Mouse (Mus musculus) C2C12 (cell line): ENCODE measurements around the gene Rpl26. TPM values are rescaled to one million over a fixed set of nuclear protein-coding genes. Genes with fewer than 3 reads are reported as not detected.

ENCODE experiments used
- H3K27me3 ChIP-seq: one replicate; pipeline ENCODE4 v1.6.1; 2011; ENCODE audit not compliant: control insufficient read depth, insufficient read depth, insufficient read length
- H3K36me3 ChIP-seq: one replicate; pipeline ENCODE4 v1.6.1; 2011; ENCODE audit not compliant: control insufficient read depth, insufficient read depth
- H3K4me3 ChIP-seq: one replicate; pipeline ENCODE4 v1.5.1; 2011; ENCODE audit warnings: mild to moderate bottlenecking, control low read depth; ENCODE audit not compliant: poor library complexity, insufficient read depth, severe bottlenecking
- H3K79me2 ChIP-seq: one replicate; pipeline ENCODE4 v1.6.1; 2011; ENCODE audit not compliant: control insufficient read depth, insufficient read depth
- H3K79me3 ChIP-seq: one replicate; pipeline ENCODE4 v1.6.1; 2011; ENCODE audit warnings: low read depth, control low read depth
- H3ac ChIP-seq: one replicate; pipeline ENCODE3; 2011; ENCODE audit warnings: low read depth; ENCODE audit not compliant: control insufficient read depth, insufficient read length
- CEBPB ChIP-seq: IDR thresholded peaks from one replicate; pipeline ENCODE4 v1.6.1; 2011; ENCODE audit warnings: low read depth, mild to moderate bottlenecking, control low read depth, moderate library complexity
- CTCF ChIP-seq: IDR thresholded peaks from one replicate; pipeline ENCODE4 v1.5.1; 2011; ENCODE audit not compliant: control insufficient read depth, insufficient read depth, insufficient read length
- FOSL1 ChIP-seq: IDR thresholded peaks from one replicate; pipeline ENCODE4 v1.8.0; 2011; ENCODE audit warnings: mild to moderate bottlenecking, low read length; ENCODE audit not compliant: poor library complexity, insufficient read depth, severe bottlenecking
- MAX ChIP-seq: IDR thresholded peaks from one replicate; pipeline ENCODE4 v1.6.1; 2011; ENCODE audit warnings: mild to moderate bottlenecking, control low read depth
- MYOD1 ChIP-seq: IDR thresholded peaks from one replicate; pipeline ENCODE4 v1.6.1; 2011; ENCODE audit warnings: low read depth; ENCODE audit not compliant: control insufficient read depth, insufficient read length
- MYOG ChIP-seq: IDR thresholded peaks from one replicate; pipeline ENCODE4 v1.6.1; 2011; ENCODE audit not compliant: control insufficient read depth, insufficient read length; ENCODE audit errors: extremely low read depth
- USF1 ChIP-seq: IDR thresholded peaks from one replicate; pipeline ENCODE4 v1.6.1; 2011; ENCODE audit warnings: low read depth, mild to moderate bottlenecking, control low read depth, moderate library complexity
- polyA plus RNA-seq: library from polyadenylated mRNA; unstranded; fragments of >200 nt; fragmentation: generic; extraction: Trizol; gene quantifications from one replicate; pipeline ENCODE4 v1.2.1, GENCODE M21; 2012; ENCODE audit warnings: missing spikeins

Gene Rpl26
- polyA plus RNA-seq, 1 experiment: 625 TPM

- Histone ChIP-seq H3K79me2 (no peaks in the 10 kb centered on the region), H3K79me3 (no peaks in the 10 kb centered on the region), H3K36me3 (no peaks in the 10 kb centered on the region), H3K27me3 (no peaks in the 10 kb centered on the region), H3ac (no peak overlapping the region), H3K4me3 (no peak overlapping the region)
- no peak for TF ChIP-seq MYOD1
- no peak for TF ChIP-seq FOSL1
- no peak for TF ChIP-seq USF1
- no peak for TF ChIP-seq MAX
- no peak for TF ChIP-seq CTCF
- no peak for TF ChIP-seq MYOG
- no peak for TF ChIP-seq CEBPB
Measured at GRCm38 (mm10) chr11:68942731-68943130, 41.3 kb downstream of the Rpl26 start.

GRCm38 (mm10) chr11:68945245-68945644, 43.9 kb downstream of the Rpl26 start:
- Histone ChIP-seq H3ac (no peak overlapping the region), H3K27me3 (no peaks in the 10 kb centered on the region), H3K79me3 (no peaks in the 10 kb centered on the region), H3K79me2 (no peaks in the 10 kb centered on the region), H3K36me3 (no peaks in the 10 kb centered on the region), H3K4me3 (no peak overlapping the region)
- no peak for TF ChIP-seq FOSL1
- TF ChIP-seq CTCF: no peak
- no peak for TF ChIP-seq CEBPB
- TF ChIP-seq MYOD1: no peak
- TF ChIP-seq MYOG: no peak
- no peak for TF ChIP-seq USF1
- TF ChIP-seq MAX: no peak

GRCm38 (mm10) chr11:68946001-68946400, 44.6 kb downstream of the Rpl26 start:
- no peaks in the 10 kb centered on the region for H3K79me2 ChIP-seq

GRCm38 (mm10) chr11:68946806-68947440, 45.5 kb downstream of the Rpl26 start:
- Histone ChIP-seq H3ac (peak overlapping the region; percentile 70), H3K79me3 (no peaks in the 10 kb centered on the region), H3K27me3 (no peaks in the 10 kb centered on the region), H3K4me3 (no peak overlapping the region), H3K36me3 (no peaks in the 10 kb centered on the region), H3K79me2 (no peaks in the 10 kb centered on the region)
- TF ChIP-seq MYOD1: no peak
- no peak for TF ChIP-seq CEBPB
- peak; percentile 14 for TF ChIP-seq FOSL1
- no peak for TF ChIP-seq MYOG
- TF ChIP-seq USF1: no peak
- TF ChIP-seq MAX: no peak
- no peak for TF ChIP-seq CTCF

More at GRCm38 (mm10) chr11:68946001-68946400, 44.6 kb downstream of the Rpl26 start:
- H3K79me3 ChIP-seq: no peaks in the 10 kb centered on the region
- H3K4me3 ChIP-seq: no peak overlapping the region
- no peaks in the 10 kb centered on the region for H3K27me3 ChIP-seq
- no peak overlapping the region for H3ac ChIP-seq
- H3K36me3 ChIP-seq: no peaks in the 10 kb centered on the region
- no peak for TF ChIP-seq MYOG
- no peak for TF ChIP-seq USF1
- no peak for TF ChIP-seq MAX
- no peak for TF ChIP-seq CTCF
- no peak for TF ChIP-seq FOSL1
- TF ChIP-seq CEBPB: no peak
- no peak for TF ChIP-seq MYOD1

- TF ChIP-seq MAX (no peak), FOSL1 (no peak), MYOD1 (no peak), CTCF (no peak)
- Histone ChIP-seq H3K27me3 (no peaks in the 10 kb centered on the region), H3K79me3 (no peaks in the 10 kb centered on the region), H3K79me2 (no peaks in the 10 kb centered on the region), H3K4me3 (no peak overlapping the region), H3K36me3 (no peaks in the 10 kb centered on the region), H3ac (no peak overlapping the region)
Measured at GRCm38 (mm10) chr11:68947542-68947993, 46.2 kb downstream of the Rpl26 start.

- no peak overlapping the region for H3K4me3 ChIP-seq
- no peaks in the 10 kb centered on the region for H3K36me3 ChIP-seq
- no peaks in the 10 kb centered on the region for H3K79me3 ChIP-seq
- H3K27me3 ChIP-seq: no peaks in the 10 kb centered on the region
- H3K79me2 ChIP-seq: no peaks in the 10 kb centered on the region
- H3ac ChIP-seq: no peak overlapping the region
- TF ChIP-seq MYOG (no peak), FOSL1 (no peak), MAX (no peak), CEBPB (no peak), MYOD1 (no peak), USF1 (no peak), CTCF (no peak)
Measured at GRCm38 (mm10) chr11:68953903-68954302, 52.5 kb downstream of the Rpl26 start.
